Comparison of ENCODE assay signal across 9 mouse cellular contexts in the genomic region with DNA sequence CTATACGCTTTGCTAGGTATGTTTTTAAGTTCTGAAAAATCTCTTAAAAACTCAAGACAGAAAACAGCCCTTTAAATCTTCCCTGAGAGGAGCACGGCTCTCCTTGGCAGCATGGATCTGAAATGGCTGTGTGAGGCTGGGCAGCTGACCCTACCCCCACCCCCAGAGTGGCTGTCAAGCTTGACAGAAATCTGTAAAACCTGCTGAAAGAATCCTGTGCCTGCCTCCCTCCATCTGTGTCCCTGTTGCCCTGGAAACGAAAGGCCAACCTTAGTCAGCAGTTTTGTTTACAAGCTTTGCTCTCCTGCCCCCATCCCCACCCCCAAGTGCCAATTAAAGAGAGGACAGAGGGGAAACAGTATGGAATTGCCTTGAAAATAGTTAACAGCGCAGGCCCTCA. TPM values are rescaled to one million over a fixed set of nuclear protein-coding genes. Genes with fewer than 3 reads are reported as not detected.
DNase-seq lines count a peak whose midpoint lies in the region; ATAC-seq and TF ChIP-seq lines count a peak whose summit lies in the region.
"Had no signal": no experiment of that assay in that cellular context is flagged by ENCODE, and none has a peak within 500 bp of the region (broad histone marks: within the 10 kb centered on the region; RNA-seq: fewer than 3 reads in every experiment).

No protein-coding gene starts in this region.

- ATAC-seq in hindbrain, embryonic 12.5 days (ENCODE audit: low FRiP score), result peak; percentile 85
- ATAC-seq in limb, embryonic 15.5 days (ENCODE audit: insufficient number of reproducible peaks, low FRiP score, low TSS enrichment, low read depth), result no peak
- ATAC-seq in megakaryocyte progenitor cell, adult 5-6 weeks (replicated peaks; ENCODE audit: poor library complexity), result no peak

- no peak overlapping the region for H3K4me2 ChIP-seq in hindbrain, embryonic 12.5 days (replicated peaks)
- no peak overlapping the region for H3K4me2 ChIP-seq in limb, embryonic 15.5 days
- H3K4me2 ChIP-seq: liver, embryonic 15.5 days had no signal

- 29% methylated on average over 4 of the region's 4 CpGs for WGBS in hindbrain, embryonic 12.5 days
- 36% methylated on average over 4 of the region's 4 CpGs for WGBS in limb, embryonic 15.5 days

- H3K9me3 ChIP-seq in hindbrain, embryonic 12.5 days (replicated peaks), result no peaks in the 10 kb centered on the region
- H3K9me3 ChIP-seq in limb, embryonic 15.5 days, result no peaks in the 10 kb centered on the region
- H3K9me3 ChIP-seq: liver, embryonic 15.5 days had no signal

- DNase-seq in cerebellum, postnatal 14 days, result peak; percentile 3 to 23
- DNase-seq in cerebellum, adult 18-20 months, result no peak
- DNase-seq in brain, embryonic 14.5 days (ENCODE audit: low read depth), result peak; percentile 91
- DNase-seq in spleen, postnatal 10 days (ENCODE audit: low spot score in 2 of 2), result no peak
- DNase-seq in right cerebral cortex, adult 18-20 months, result no peak

- TF ChIP-seq POLR2A in brain, embryonic 14.5 days (IDR thresholded peaks at IDR 0.05; ENCODE audit: borderline replicate concordance, extremely low read depth, insufficient read depth, insufficient read length, poor library complexity, severe bottlenecking), result no peak

- peaks cover 23% of the 10 kb centered on the region for H3K4me1 ChIP-seq in hindbrain, embryonic 12.5 days
- peaks cover 31% of the 10 kb centered on the region for H3K4me1 ChIP-seq in limb, embryonic 15.5 days
- H3K4me1 ChIP-seq: liver, embryonic 15.5 days had no signal

- no peak overlapping the region for H3K4me3 ChIP-seq in hindbrain, embryonic 12.5 days
- H3K4me3 ChIP-seq in limb, embryonic 15.5 days, result no peak overlapping the region
- H3K4me3 ChIP-seq: liver, embryonic 15.5 days had no signal

- H3K9ac ChIP-seq in hindbrain, embryonic 12.5 days, result no peak overlapping the region
- no peak overlapping the region for H3K9ac ChIP-seq in limb, embryonic 15.5 days
- H3K9ac ChIP-seq: liver, embryonic 15.5 days had no signal

- no peaks in the 10 kb centered on the region for H3K36me3 ChIP-seq in hindbrain, embryonic 12.5 days
- H3K36me3 ChIP-seq in limb, embryonic 15.5 days, result peaks cover 14% of the 10 kb centered on the region
- H3K36me3 ChIP-seq: liver, embryonic 15.5 days had no signal

- no peaks in the 10 kb centered on the region for H3K27me3 ChIP-seq in hindbrain, embryonic 12.5 days
- no peaks in the 10 kb centered on the region for H3K27me3 ChIP-seq in limb, embryonic 15.5 days
- H3K27me3 ChIP-seq: liver, embryonic 15.5 days had no signal

- no peak for TF ChIP-seq CTCF in brain, embryonic 14.5 days (IDR thresholded peaks at IDR 0.05; ENCODE audit: borderline replicate concordance, extremely low read depth, insufficient read depth, insufficient read length)

- H3K27ac ChIP-seq in hindbrain, embryonic 12.5 days, result 0 out of 2 replicates have a peak overlapping the region, but pooled peaks have one; percentile 6
- H3K27ac ChIP-seq in limb, embryonic 15.5 days, result peak overlapping the region; percentile 62; the same call in 1 of the 2 replicates
- H3K27ac ChIP-seq: liver, embryonic 15.5 days had no signal

RNA-seq across cellular contexts. Expression of a gene that starts 47.3 kb away (rescaled TPM):
- 0.08 TPM in 1 of 2 replicates, not detected in the other for polyA plus RNA-seq in brain, embryonic 14.5 days (2012; rRNA removed)
- 0.23 TPM in 1 of 2 replicates, not detected in the other for polyA plus RNA-seq in hindbrain, embryonic 12.5 days (2016; fragmentation: Nextera tagmentation; extraction: Ambion mirVana)
- polyA plus RNA-seq in limb, embryonic 15.5 days (2015; fragmentation: Nextera tagmentation; extraction: Ambion mirVana), result 0.38 TPM in 1 of 2 replicates, not detected in the other
- not detected in 2 replicates for total RNA-seq in megakaryocyte progenitor cell, adult 5-6 weeks (2015)
- not detected in 2 replicates for total RNA-seq in megakaryocyte progenitor cell, adult 5-6 weeks (2017)

Comparison
In these comparisons a context has a peak if more than half of its experiments do, and no peak if none do; other contexts are left out.
1. DNase-seq: peak in cerebellum, postnatal 14 days (2 of 2) and brain, embryonic 14.5 days (single experiment); none in cerebellum, adult 18-20 months (0 of 2), spleen, postnatal 10 days (0 of 2) and right cerebral cortex, adult 18-20 months (single experiment).